Mouse (Mus musculus) CH12.LX (cell line): ENCODE data around the gene Slco4a1. TPM values are rescaled to one million over a fixed set of nuclear protein-coding genes. Genes with fewer than 3 reads are reported as not detected.

Experiments
- DNase-seq: peaks from one replicate; pipeline ENCODE4 v3.0.0-alpha.2; 2013; ENCODE audit errors: extremely low read depth
- H3K27ac ChIP-seq: 2 replicates; pipeline ENCODE4 v1.5.1; 2012; ENCODE audit warnings: low read depth, mild to moderate bottlenecking, control low read depth, moderate library complexity; ENCODE audit not compliant: insufficient read depth
- H3K27me3 ChIP-seq: replicated peaks from 2 replicates; pipeline ENCODE3; 2012; ENCODE audit warnings: inconsistent platforms
- H3K36me3 ChIP-seq, 2 experiments: replicated peaks in 1 of 2; 2 replicates each; pipeline versions ENCODE3 to v1.6.1; 2012; ENCODE audit warnings: inconsistent platforms in 1 of 2, low read length in 1 of 2, mild to moderate bottlenecking in 1 of 2, mixed read lengths in 1 of 2, moderate library complexity in 1 of 2; ENCODE audit not compliant: control insufficient read depth in 1 of 2, insufficient read depth in 1 of 2
- H3K4me1 ChIP-seq, 2 experiments: 2 replicates each; pipeline ENCODE4 v1.6.1; 2012; ENCODE audit warnings: inconsistent platforms in 1 of 2, moderate library complexity in 1 of 2; ENCODE audit not compliant: insufficient read depth in 2 of 2, control insufficient read depth in 1 of 2
- H3K4me2 ChIP-seq: 2 replicates; pipeline ENCODE4 v1.6.1; 2012; ENCODE audit warnings: low read depth, mild to moderate bottlenecking, control low read depth; ENCODE audit not compliant: poor library complexity, insufficient read depth, severe bottlenecking
- H3K4me3 ChIP-seq, 3 experiments: fragments of 150-350 bp in 1 of 3; sonication (generic) in 1 of 3; replicated peaks in 1 of 3; 2 replicates each; pipeline versions ENCODE3 to v1.5.1; 2011 to 2012; ENCODE audit warnings: low read depth in 2 of 3, low read length in 2 of 3, mild to moderate bottlenecking in 2 of 3, moderate library complexity in 2 of 3, control low read depth in 1 of 3, improper control_type of control experiment in 1 of 3, inconsistent platforms in 1 of 3, mixed read lengths in 1 of 3; ENCODE audit not compliant: poor library complexity in 1 of 3
- H3K79me2 ChIP-seq: replicated peaks from 2 replicates; pipeline ENCODE4 v1.6.1; 2012; ENCODE audit warnings: mild to moderate bottlenecking, moderate library complexity; ENCODE audit not compliant: control insufficient read depth, poor library complexity, insufficient read depth, severe bottlenecking; ENCODE audit errors: extremely low read depth
- H3K9ac ChIP-seq: 2 replicates; pipeline ENCODE4 v1.6.1; 2012; ENCODE audit warnings: low read depth, mild to moderate bottlenecking, control low read depth, moderate library complexity; ENCODE audit not compliant: insufficient read depth
- H3K9me3 ChIP-seq: replicated peaks from 2 replicates; pipeline ENCODE3; 2012; ENCODE audit warnings: low read length, inconsistent platforms, mixed read lengths
- BHLHE40 ChIP-seq: IDR thresholded peaks from 2 replicates; pipeline ENCODE4 v1.6.1; 2011; ENCODE audit warnings: mild to moderate bottlenecking, low read depth, low read length, improper control_type of control experiment
- CHD1 ChIP-seq: IDR thresholded peaks from 2 replicates; pipeline ENCODE4 v1.6.1; 2012; ENCODE audit warnings: low read depth, low read length, improper control_type of control experiment, inconsistent platforms
- CTCF ChIP-seq, 2 experiments: IDR thresholded peaks in 1 of 2; conservative IDR thresholded peaks in 1 of 2; 2 replicates each; pipeline ENCODE4 v1.5.1; 2011 to 2012; ENCODE audit warnings: low read depth in 2 of 2, low read length in 2 of 2, improper control_type of control experiment in 1 of 2, inconsistent platforms in 1 of 2, mild to moderate bottlenecking in 1 of 2, moderate library complexity in 1 of 2
- ETS1 ChIP-seq: conservative IDR thresholded peaks from 2 replicates; pipeline ENCODE4 v1.6.1; 2012; ENCODE audit warnings: low read depth, mild to moderate bottlenecking, inconsistent platforms, low read length, improper control_type of control experiment, moderate library complexity
- GABPA ChIP-seq: IDR thresholded peaks from 2 replicates; pipeline ENCODE4 v1.6.1; 2012; ENCODE audit warnings: low read depth, low read length, improper control_type of control experiment, inconsistent platforms; ENCODE audit not compliant: insufficient replicate concordance
- JUN ChIP-seq: IDR thresholded peaks from 2 replicates; pipeline ENCODE4 v1.6.1; 2011; ENCODE audit warnings: low read depth, mild to moderate bottlenecking, low read length, improper control_type of control experiment, moderate library complexity; ENCODE audit not compliant: insufficient read depth
- JUND ChIP-seq: conservative IDR thresholded peaks from 2 replicates; pipeline ENCODE4 v1.6.1; 2011; ENCODE audit warnings: low read depth, low read length, improper control_type of control experiment
- MAZ ChIP-seq: IDR thresholded peaks from 2 replicates; pipeline ENCODE4 v1.6.1; 2012; ENCODE audit warnings: low read depth, mild to moderate bottlenecking, inconsistent platforms, low read length, improper control_type of control experiment, moderate library complexity
- MXI1 ChIP-seq: IDR thresholded peaks from 2 replicates; pipeline ENCODE4 v1.6.1; 2011; ENCODE audit warnings: mild to moderate bottlenecking, low read depth, low read length, improper control_type of control experiment
- MYC ChIP-seq: IDR thresholded peaks from 2 replicates; pipeline ENCODE4 v1.6.1; 2011; ENCODE audit warnings: low read depth, mild to moderate bottlenecking, improper control_type of control experiment, low read length
- POLR2AphosphoS2 ChIP-seq: IDR thresholded peaks from 2 replicates; pipeline ENCODE4 v1.6.1; 2011; ENCODE audit warnings: low read depth, low read length, improper control_type of control experiment
- RCOR1 ChIP-seq: conservative IDR thresholded peaks from 2 replicates; pipeline ENCODE4 v1.6.1; 2012; ENCODE audit warnings: low read depth, mild to moderate bottlenecking, inconsistent platforms, low read length, improper control_type of control experiment
- SIN3A ChIP-seq: IDR thresholded peaks from 2 replicates; pipeline ENCODE4 v1.6.1; 2012; ENCODE audit warnings: low read length, improper control_type of control experiment, inconsistent platforms
- TCF12 ChIP-seq: IDR thresholded peaks from 2 replicates; pipeline ENCODE4 v1.6.1; 2014; ENCODE audit warnings: low read depth, mild to moderate bottlenecking, inconsistent platforms, low read length, improper control_type of control experiment
- UBTF ChIP-seq: IDR thresholded peaks from 2 replicates; pipeline ENCODE4 v1.6.1; 2012; ENCODE audit warnings: low read depth, mild to moderate bottlenecking, inconsistent platforms, low read length, improper control_type of control experiment, moderate library complexity
- USF2 ChIP-seq: conservative IDR thresholded peaks from 2 replicates; pipeline ENCODE4 v1.6.1; 2011; ENCODE audit warnings: low read depth, low read length, improper control_type of control experiment
- ZMIZ1 ChIP-seq: IDR thresholded peaks from 2 replicates; pipeline ENCODE4 v1.6.1; 2012; ENCODE audit warnings: low read depth, mild to moderate bottlenecking, inconsistent platforms, low read length, improper control_type of control experiment
- ZNF384 ChIP-seq: IDR thresholded peaks from 2 replicates; pipeline ENCODE4 v1.6.1; 2012; ENCODE audit warnings: low read depth, low read length, improper control_type of control experiment, inconsistent platforms
- dilution Hi-C: fragments of 300-500 bp; cut with MboI; formaldehyde crosslinking; loops from 2 replicates; pipeline ENCODE4 v1.14.3; 2020; ENCODE audit warnings: low sequenced_read_pairs; ENCODE audit not compliant: extremely low pct_unique_long_range_greater_than_20kb, extremely low pct_ligation_motif_present
- in situ Hi-C: fragments of 300-500 bp; cut with MboI; formaldehyde crosslinking; loops from 3 replicates; pipeline ENCODE4 v1.14.3; 2019; ENCODE audit warnings: low sequenced_read_pairs, low pct_ligation_motif_present, low pct_unique_long_range_greater_than_20kb, mixed read lengths
- polyA plus RNA-seq: library from polyadenylated mRNA; unstranded; fragments of >175 nt; gene quantifications from 2 replicates; pipeline ENCODE4 v1.2.1, GENCODE M21; 2012; ENCODE audit warnings: low read depth; ENCODE audit not compliant: insufficient read length
- total RNA-seq, 2 experiments: library from RNA; depleted of rRNA; stranded (reverse); fragments of 300-350 nt in 1 of 2; fragments of >200 nt in 1 of 2; gene quantifications; 2 replicates each; pipeline ENCODE4 v1.2.3; 2012 to 2014

Gene Slco4a1
- total and polyA plus RNA-seq, 3 experiments = 1.9 to 5.4 (median 3.9) TPM

DNA sequence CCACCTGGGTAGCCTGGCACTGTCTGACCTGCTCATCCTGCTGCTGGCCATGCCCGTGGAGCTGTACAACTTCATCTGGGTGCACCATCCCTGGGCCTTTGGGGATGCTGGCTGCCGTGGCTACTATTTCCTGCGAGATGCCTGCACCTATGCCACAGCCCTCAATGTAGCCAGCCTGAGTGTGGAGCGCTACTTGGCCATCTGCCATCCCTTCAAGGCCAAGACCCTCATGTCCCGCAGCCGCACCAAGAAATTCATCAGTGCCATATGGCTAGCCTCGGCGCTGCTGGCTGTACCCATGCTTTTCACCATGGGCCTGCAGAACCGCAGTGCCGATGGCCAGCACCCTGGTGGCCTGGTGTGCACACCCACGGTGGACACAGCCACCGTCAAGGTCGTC lies 44.7 kb downstream of the Slco4a1 start:
- dilution Hi-C loops = no loop called here
- Histone ChIP-seq H3K9me3 (no peaks in the 10 kb centered on the region), H3K4me1 (peaks cover 6 to 7% of the 10 kb centered on the region in 2 experiments; a peak in 3 of 4 replicates), H3K4me3 (no peak overlapping the region), H3K27me3 (peaks cover 39% of the 10 kb centered on the region), H3K79me2 (no peaks in the 10 kb centered on the region), H3K27ac (no peak overlapping the region), H3K36me3 (no peaks in the 10 kb centered on the region), H3K9ac (no peak overlapping the region), H3K4me2 (no peak overlapping the region)
- in situ Hi-C loops = no loop called here
- TF ChIP-seq MYC (no peak), JUND (no peak), MAZ (no peak), RCOR1 (no peak), USF2 (no peak), TCF12 (no peak)
- no peak for DNase-seq

DNA sequence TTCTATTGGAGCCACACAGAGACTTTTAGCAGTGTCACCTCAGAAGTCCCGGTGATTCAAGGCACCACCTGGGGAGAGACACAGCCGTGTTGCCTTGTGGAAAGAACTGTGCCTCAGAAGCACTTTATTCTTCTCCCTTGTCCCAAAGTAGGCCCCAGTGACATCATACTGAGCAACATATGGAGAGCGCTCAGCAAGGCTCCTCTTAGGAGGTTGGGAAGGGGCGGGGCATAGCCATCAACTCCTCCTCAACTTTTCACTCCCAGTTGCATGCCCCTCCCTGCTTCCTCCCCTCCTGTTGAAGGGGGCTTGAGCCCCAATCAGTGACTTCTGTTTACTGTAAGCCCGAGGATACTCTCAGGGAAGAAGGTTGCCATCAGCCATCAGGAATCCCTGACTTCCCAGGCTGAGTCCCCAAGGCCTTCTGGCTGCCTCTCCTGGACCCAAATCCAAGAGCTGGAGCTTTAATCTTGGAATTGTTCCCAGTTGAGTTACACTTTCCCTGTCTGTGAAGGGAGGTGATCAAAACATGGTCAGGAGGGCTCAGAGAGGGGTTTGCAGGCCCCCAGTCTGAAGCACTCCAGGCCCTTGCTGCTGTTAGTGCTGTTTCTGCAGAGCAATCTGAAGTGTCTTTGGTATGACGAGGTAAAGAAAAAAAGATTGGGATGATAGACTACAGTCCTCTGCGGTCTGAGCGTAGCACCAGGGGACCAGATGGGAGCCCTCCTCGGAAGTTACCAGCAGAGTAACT lies 45.3 kb downstream of the Slco4a1 start:
- Histone ChIP-seq H3K27me3 (peaks cover 37% of the 10 kb centered on the region), H3K4me1 (peaks cover 6 to 7% of the 10 kb centered on the region in 2 experiments; a peak in 3 of 4 replicates), H3K79me2 (no peaks in the 10 kb centered on the region), H3K4me2 (no peak overlapping the region), H3K9me3 (no peaks in the 10 kb centered on the region), H3K4me3 (no peak overlapping the region), H3K27ac (no peak overlapping the region), H3K9ac (no peak overlapping the region), H3K36me3 (no peaks in the 10 kb centered on the region)
- no peak for DNase-seq
- in situ Hi-C loops = no loop called here
- no peak for TF ChIP-seq MXI1
- dilution Hi-C loops = no loop called here

DNA sequence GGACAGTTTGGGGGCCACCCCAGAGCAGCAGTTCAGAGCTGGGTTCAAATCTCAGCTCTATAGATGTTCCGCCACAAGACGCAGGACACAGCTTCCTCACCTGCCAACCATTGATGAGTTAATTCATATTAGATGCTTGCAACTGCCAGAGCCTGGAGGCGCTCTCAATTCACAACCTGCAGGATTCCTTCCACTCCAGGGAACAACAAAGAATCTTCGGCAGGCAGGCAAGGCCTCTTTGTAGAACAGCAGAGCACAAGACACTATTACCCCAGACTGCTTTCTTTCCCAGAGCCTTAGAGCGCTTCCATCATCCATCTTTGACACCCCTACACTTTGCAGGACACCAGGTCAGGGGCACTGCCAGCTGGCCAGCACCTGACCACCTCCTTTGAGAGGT lies 50.2 kb downstream of the Slco4a1 start:
- H3K36me3 ChIP-seq = no peaks in the 10 kb centered on the region
- H3K9ac ChIP-seq = no peak overlapping the region
- no peak for TF ChIP-seq ZNF384
- no peak for TF ChIP-seq GABPA
- TF ChIP-seq UBTF = no peak
- no peak for TF ChIP-seq CTCF (conservative IDR thresholded peaks at IDR 0.05 in 1 of 2, IDR thresholded peaks at IDR 0.05 in 1 of 2; ENCODE audit: low read depth in 2 of 2, low read length in 2 of 2)
- TF ChIP-seq CHD1 = no peak
- no peak for TF ChIP-seq POLR2AphosphoS2
- no peak for TF ChIP-seq USF2
- no peak for TF ChIP-seq JUN
- no peak for TF ChIP-seq BHLHE40
- no peak for TF ChIP-seq JUND
- TF ChIP-seq SIN3A = no peak
- no peak for TF ChIP-seq ETS1
- no peak for TF ChIP-seq ZMIZ1
- TF ChIP-seq, all 38 proteins: peak for 0
- peaks cover 54% of the 10 kb centered on the region for H3K27me3 ChIP-seq
- no peak overlapping the region for H3K4me2 ChIP-seq
- H3K79me2 ChIP-seq = no peaks in the 10 kb centered on the region
- no peak overlapping the region for H3K27ac ChIP-seq
- no peak overlapping the region for H3K4me3 ChIP-seq
- in situ Hi-C loops (no loop called here), dilution Hi-C loops (no loop called here)
- no peak for DNase-seq
- H3K9me3 ChIP-seq = no peaks in the 10 kb centered on the region
- H3K4me1 ChIP-seq = no peaks in the 10 kb centered on the region
